Mouse (Mus musculus) macrophage (primary cell): ENCODE results near the gene Zscan21. TPM values are rescaled to one million over a fixed set of nuclear protein-coding genes. Genes with fewer than 3 reads are reported as not detected.
"Not testable (repeated sequence)": the region's sequence is repeated elsewhere in the genome, so short reads cannot be mapped to it uniquely, and the experiment has no call there.

ENCODE experiments used
- H3K27ac ChIP-seq: fragments of 350-480 bp; formaldehyde crosslinking; 2 replicates; pipeline ENCODE4 v1.9.0; 2021
- H3K36me3 ChIP-seq: fragments of 350-480 bp; formaldehyde crosslinking; 2 replicates; pipeline ENCODE4 v1.9.0; 2021; ENCODE audit errors: inconsistent target
- H3K4me3 ChIP-seq: fragments of 350-480 bp; formaldehyde crosslinking; 2 replicates; pipeline ENCODE4 v1.9.0; 2021; ENCODE audit errors: inconsistent target
- H3K79me2 ChIP-seq: fragments of 350-480 bp; formaldehyde crosslinking; 2 replicates; pipeline ENCODE4 v1.9.0; 2021; ENCODE audit errors: inconsistent target
- WGBS: methylation state at CpG from one replicate; pipeline ENCODE4 v1.1.7; 2026; ENCODE audit warnings: inconsistent platforms; ENCODE audit not compliant: missing documents; 5-methylcytosine and 5-hydroxymethylcytosine counted together
- polyA plus RNA-seq: library from polyadenylated mRNA; stranded (reverse); fragments of 250-400 nt; gene quantifications from 3 replicates; pipeline ENCODE4 v1.2.4, GENCODE M21; 2018; ENCODE audit warnings: inconsistent platforms

Zscan21 gene
- polyA plus RNA-seq, 1 experiment from 2014 or later: 15.5 TPM

GRCm38 (mm10) chr5:138090271-138090670 lies 26.4 kb upstream of the Zscan21 start:
- WGBS: 69% methylated on average over 3 of the region's 3 CpGs
- no peak overlapping the region for H3K4me3 ChIP-seq
- H3K27ac ChIP-seq: no peak overlapping the region
- H3K79me2 ChIP-seq: peaks cover 92% of the 10 kb centered on the region
- peaks cover 25% of the 10 kb centered on the region for H3K36me3 ChIP-seq

GRCm38 (mm10) chr5:138090737-138091136 lies 26.0 kb upstream of the Zscan21 start:
- H3K36me3 ChIP-seq: peaks cover 25% of the 10 kb centered on the region
- WGBS: 99% methylated on average over 5 of the region's 5 CpGs
- no peak overlapping the region for H3K4me3 ChIP-seq

DNA sequence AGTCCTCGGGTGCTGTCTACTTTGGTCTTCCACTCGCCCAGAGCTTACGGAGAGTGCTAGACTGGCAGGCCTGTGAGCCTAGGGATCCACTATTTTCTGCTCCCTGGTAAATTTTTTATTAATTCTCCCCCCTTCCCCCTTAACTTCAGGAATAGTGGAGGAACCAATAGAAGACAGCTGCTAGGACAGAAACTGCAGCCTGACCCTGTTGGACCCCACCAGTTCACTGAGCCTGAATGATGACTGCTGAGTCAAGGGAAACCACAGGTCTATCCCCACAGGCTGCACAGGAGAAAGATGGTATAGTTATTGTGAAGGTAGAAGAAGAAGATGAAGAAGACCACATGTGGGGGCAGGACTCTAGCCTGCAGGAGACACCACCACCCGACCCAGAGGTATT lies 23.9 kb upstream of the Zscan21 start:
- H3K27ac ChIP-seq: no peak overlapping the region
- 93% methylated on average over 4 of the region's 4 CpGs for WGBS
- H3K79me2 ChIP-seq: peaks cover 71% of the 10 kb centered on the region
- no peak overlapping the region for H3K4me3 ChIP-seq
- H3K36me3 ChIP-seq: peaks cover 45% of the 10 kb centered on the region

More at GRCm38 (mm10) chr5:138090737-138091136, 26.0 kb upstream of the Zscan21 start:
- no peak overlapping the region for H3K27ac ChIP-seq
- peaks cover 89% of the 10 kb centered on the region for H3K79me2 ChIP-seq

GRCm38 (mm10) chr5:138094474-138094873 lies 22.2 kb upstream of the Zscan21 start:
- Histone ChIP-seq H3K27ac (no peak overlapping the region), H3K36me3 (peaks cover 62% of the 10 kb centered on the region), H3K79me2 (peaks cover 54% of the 10 kb centered on the region), H3K4me3 (no peak overlapping the region)
- WGBS: 95% methylated on average over 6 of the region's 6 CpGs

DNA sequence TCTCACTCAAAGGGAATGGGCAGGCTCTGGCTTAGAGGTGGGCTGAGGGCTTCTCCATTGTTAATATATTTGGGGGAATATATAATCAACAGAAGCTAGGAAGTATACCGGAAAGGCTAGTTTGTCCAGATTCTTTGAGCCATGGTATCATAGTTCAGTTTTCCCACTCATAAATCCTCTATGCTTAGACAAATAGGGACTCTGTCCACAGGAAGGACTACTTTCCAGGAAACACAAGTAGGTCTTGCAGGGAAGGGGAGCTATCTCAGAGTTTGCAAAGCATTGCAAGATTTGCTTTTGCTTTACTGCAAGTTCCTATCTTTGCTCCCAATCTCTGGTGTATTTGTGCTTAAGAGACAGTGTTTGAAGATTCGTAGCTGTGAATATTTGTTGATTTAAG lies 11.7 kb upstream of the Zscan21 start:
- 100% methylated on average over 2 of the region's 2 CpGs for WGBS
- Histone ChIP-seq H3K36me3 (peaks cover 38% of the 10 kb centered on the region), H3K27ac (no peak overlapping the region), H3K4me3 (no peak overlapping the region), H3K79me2 (no peaks in the 10 kb centered on the region)

DNA sequence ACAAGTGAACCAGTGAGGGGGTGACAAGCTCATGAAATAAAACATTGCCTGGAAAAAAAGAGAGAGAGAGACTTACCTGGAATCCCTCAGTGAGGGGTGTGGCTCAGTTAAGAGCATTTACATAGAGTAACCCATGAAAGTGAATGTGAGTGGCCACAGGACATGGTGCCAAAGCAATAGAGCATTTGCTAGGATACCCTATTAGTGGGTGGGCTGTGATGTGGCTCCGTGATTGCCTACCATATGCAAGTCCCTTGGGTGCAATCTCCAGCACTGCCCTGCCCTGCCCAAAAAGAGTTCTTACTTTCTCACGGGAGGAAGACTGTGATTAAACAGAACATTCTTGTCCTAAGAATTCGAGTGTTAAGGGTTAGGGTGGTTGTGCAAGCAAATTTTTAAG lies 9.6 kb upstream of the Zscan21 start:
- Histone ChIP-seq H3K27ac (no peak overlapping the region), H3K79me2 (no peaks in the 10 kb centered on the region)
- WGBS: 84% methylated on average over 3 of the region's 3 CpGs

DNA sequence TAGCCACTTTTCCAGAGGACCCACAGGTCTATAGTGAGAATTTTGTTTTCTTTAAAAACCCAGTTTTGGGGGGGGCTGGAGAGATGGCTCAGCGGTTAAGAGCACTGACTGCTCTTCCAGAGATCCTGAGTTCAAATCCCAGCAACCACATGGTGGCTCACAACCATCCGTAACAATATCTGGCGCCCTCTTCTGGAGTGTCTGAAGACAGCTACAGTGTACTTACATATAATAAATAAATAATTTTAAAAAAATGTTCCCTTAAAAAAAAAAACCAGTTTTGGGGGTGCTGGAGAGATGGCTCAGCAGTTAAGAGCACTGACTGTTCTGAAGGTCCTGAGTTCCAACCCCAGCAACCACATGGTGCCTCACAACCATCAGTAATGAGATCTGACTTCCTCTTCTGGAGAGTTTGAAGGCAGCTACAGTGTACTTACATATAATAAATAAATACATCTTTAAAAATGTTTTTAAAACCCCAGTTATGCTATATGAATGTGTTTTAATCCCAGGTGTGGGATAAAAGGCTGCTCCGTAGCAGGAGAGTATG lies 6.8 kb upstream of the Zscan21 start:
- H3K27ac ChIP-seq, H3K79me2 ChIP-seq, H3K36me3 ChIP-seq, H3K4me3 ChIP-seq: not testable (repeated sequence)
- WGBS: 64% methylated on average over 2 of the region's 4 CpGs

More for the DNA sequence above, 9.6 kb upstream of the Zscan21 start:
- peaks cover 16% of the 10 kb centered on the region; the same call in 1 of the 2 replicates for H3K36me3 ChIP-seq
- H3K4me3 ChIP-seq: no peak overlapping the region

DNA sequence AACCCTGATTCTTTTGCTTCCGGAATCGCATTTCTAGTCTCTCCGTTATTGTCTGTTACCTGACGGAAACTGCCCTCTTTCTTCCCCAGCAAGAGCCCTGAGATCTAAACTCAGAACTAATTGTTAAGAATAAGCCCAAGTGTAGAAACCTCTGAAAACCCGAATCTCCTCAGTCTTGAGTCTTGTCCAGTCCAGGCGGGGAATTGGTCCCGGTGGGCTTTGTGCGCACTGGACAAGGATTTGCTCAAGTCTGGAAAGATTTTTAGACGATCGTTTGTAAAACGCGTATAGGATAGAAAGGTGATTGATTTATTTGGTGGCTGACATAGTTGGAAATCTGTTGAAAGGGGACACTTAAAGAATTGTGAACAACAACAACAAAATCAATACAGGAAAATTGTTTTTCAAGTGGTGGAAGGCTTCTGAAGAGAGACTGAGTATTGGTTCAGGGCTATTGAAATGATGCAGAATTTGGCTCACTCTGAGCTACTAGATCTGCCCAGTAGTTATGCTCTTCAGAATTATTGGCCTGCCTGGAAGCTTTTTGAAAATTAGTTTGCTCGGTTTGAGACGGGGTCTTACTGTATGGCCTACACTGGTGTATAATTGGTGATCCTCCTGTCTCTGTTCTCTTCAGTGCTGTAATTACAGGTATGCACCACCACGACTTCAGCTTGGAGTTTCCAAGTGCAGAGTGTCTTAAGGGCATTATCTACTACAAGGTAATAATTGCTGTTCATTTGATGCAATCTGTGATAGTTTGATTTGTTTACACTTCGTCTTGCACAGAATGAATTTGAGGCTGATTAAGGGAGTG lies 704 bp downstream of the Zscan21 start:
- peak overlapping the region; percentile 84 for H3K4me3 ChIP-seq
- H3K27ac ChIP-seq: peak overlapping the region; percentile 69
- 8% methylated on average over 16 of the region's 16 CpGs for WGBS
- H3K79me2 ChIP-seq: peaks cover 20% of the 10 kb centered on the region; the same call in 1 of the 2 replicates
- H3K36me3 ChIP-seq: no peaks in the 10 kb centered on the region

DNA sequence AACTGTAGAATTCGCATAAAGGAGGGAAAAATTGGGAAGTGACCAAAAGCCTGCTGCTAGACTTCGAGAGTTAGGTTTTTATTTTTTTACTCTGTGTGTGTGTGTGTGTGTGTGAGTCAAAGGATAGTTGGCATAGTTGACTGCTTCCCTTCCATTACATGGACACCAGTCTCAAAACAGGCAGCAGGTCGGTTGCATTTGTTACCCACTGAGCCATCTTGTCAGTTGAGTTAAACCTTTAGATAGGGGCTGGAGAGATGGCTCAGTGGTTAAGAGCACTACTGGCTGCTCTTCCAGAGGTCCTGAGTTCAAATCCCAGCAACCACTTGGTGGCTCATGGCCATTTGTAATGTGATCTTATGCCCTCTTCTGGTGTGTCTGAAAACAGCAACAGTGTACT lies 1.3 kb downstream of the Zscan21 start:
- 52% methylated on average over 3 of the region's 3 CpGs for WGBS
- H3K36me3 ChIP-seq: no peaks in the 10 kb centered on the region
- peaks cover 20% of the 10 kb centered on the region; the same call in 1 of the 2 replicates for H3K79me2 ChIP-seq
- H3K27ac ChIP-seq: no peak overlapping the region
- H3K4me3 ChIP-seq: peak overlapping the region; percentile 84

DNA sequence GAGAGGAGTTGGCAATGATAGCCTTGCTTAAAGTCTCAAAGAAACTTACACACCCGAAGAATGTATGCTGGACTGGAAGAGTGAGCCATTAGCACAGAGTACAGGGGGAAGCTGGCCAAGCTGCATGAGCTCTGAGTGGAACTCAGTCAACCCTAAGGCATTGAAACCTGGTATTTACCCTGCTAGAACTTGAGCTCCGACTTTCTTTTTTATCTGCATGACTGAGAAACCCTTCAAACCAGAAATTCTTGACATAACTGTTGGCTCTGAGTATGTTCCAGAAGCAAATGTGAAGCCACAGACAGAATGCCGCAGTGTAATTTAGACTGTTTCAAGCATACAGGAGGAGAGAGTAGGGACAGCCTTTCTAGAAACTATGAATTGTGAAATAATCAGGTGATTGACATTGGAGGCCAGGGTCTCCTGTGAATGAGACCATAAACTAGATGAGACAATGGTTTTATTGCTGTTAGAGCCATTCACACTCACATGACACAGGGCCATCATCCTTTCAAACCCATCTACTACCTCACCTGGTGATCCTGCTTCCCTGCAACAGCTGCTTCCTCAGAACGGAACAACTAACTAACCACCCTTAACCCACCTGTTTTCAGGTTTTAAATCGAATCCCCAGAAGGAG lies 15.8 kb downstream of the Zscan21 start:
- 94% methylated on average over 5 of the region's 5 CpGs for WGBS
- Histone ChIP-seq H3K79me2 (no peaks in the 10 kb centered on the region), H3K27ac (no peak overlapping the region), H3K4me3 (no peak overlapping the region), H3K36me3 (peaks cover 54% of the 10 kb centered on the region)

DNA sequence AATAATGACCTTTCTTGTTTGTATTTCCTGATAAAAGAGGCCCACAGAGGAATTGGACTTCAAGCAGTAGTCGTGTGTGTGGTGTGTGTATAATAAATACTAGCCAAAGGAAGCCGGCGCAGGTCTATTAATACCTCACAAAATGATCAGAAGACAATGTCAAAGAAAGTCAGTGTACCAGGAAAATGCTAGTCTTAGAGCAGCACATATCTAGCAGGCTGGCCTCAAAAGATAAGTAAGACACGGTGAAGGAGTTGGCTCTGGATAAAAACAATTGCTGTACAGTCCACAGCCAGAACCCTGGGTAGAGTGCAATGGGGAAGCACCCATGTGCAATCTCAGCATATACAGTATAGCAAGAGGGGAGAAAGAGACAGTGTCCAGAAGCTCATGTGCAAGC lies 20.6 kb downstream of the Zscan21 start:
- H3K36me3 ChIP-seq: peaks cover 22% of the 10 kb centered on the region
- WGBS: 73% methylated on average over 4 of the region's 4 CpGs
- H3K27ac ChIP-seq: no peak overlapping the region
- no peaks in the 10 kb centered on the region for H3K79me2 ChIP-seq
- no peak overlapping the region for H3K4me3 ChIP-seq

GRCm38 (mm10) chr5:138137935-138138549 lies 21.3 kb downstream of the Zscan21 start:
- no peak overlapping the region for H3K4me3 ChIP-seq
- 45% methylated on average over 8 of the region's 8 CpGs for WGBS
- H3K27ac ChIP-seq: no peak overlapping the region
- no peaks in the 10 kb centered on the region for H3K79me2 ChIP-seq
- H3K36me3 ChIP-seq: peaks cover 17% of the 10 kb centered on the region

DNA sequence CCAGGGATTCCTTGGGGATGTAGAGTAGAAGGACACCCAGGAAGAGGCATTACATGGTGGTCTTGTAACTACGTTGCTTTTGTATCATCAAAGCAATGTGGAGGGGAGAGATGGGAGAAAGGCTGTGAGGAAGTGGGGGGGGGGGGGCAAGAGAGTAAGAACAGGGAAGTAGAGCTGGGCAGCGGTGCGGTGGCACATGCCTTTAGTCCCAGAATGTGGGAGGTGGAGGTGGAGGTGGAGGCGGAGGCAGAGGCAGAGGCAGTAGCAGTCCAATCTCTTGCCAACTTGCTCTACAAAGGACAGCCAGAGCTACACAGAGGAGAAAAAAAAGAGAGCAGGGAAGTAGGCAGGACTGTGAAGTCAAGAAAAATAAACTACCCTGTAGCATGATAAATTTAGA lies 21.9 kb downstream of the Zscan21 start:
- no peak overlapping the region for H3K27ac ChIP-seq
- H3K4me3 ChIP-seq: no peak overlapping the region
- 13% methylated on average over 2 of the region's 4 CpGs for WGBS
- peaks cover 12% of the 10 kb centered on the region; the same call in 1 of the 2 replicates for H3K36me3 ChIP-seq
- H3K79me2 ChIP-seq: no peaks in the 10 kb centered on the region

DNA sequence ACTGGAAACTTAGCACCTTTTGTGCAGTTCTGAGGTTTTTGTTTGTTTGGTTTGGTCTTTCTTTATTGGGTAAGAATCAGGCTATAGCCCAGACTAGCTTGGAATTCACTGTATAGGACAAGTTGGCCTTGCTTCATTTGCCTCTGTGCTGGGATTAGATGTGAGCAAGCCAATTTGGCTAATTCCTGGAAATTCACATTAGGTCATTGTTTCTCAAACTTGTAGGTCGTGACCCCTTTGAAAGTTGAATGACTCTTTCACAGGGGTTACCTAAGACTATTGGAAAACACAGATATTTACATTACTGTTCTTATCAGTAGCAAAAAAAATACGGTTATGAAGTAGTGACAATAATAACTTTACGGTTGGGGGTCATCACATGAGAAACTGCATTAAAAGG lies 37.7 kb downstream of the Zscan21 start:
- Histone ChIP-seq H3K4me3 (no peak overlapping the region), H3K36me3 (peaks cover 16% of the 10 kb centered on the region; the same call in 1 of the 2 replicates), H3K79me2 (no peaks in the 10 kb centered on the region), H3K27ac (no peak overlapping the region)
- 86% methylated on average over 3 of the region's 3 CpGs for WGBS
